Mouse (Mus musculus) brain, embryonic 14.5 days (tissue): ENCODE measurements around the gene Fam213a. TPM values are rescaled to one million over a fixed set of nuclear protein-coding genes. Genes with fewer than 3 reads are reported as not detected.

Source experiments
- DNase-seq: peaks from one replicate; pipeline ENCODE4 v3.0.0-alpha.2; 2011; ENCODE audit warnings: low read depth
- CTCF ChIP-seq: fragments of 200-500 bp; IDR thresholded peaks from 2 replicates; pipeline ENCODE4 v1.5.1; 2012; ENCODE audit warnings: inconsistent platforms, mild to moderate bottlenecking, moderate library complexity, borderline replicate concordance; ENCODE audit not compliant: insufficient read depth, insufficient read length; ENCODE audit errors: extremely low read depth
- POLR2A ChIP-seq: fragments of 200-500 bp; IDR thresholded peaks from 2 replicates; pipeline ENCODE4 v1.6.1; 2012; ENCODE audit warnings: mild to moderate bottlenecking, inconsistent platforms, borderline replicate concordance; ENCODE audit not compliant: poor library complexity, insufficient read depth, insufficient read length, severe bottlenecking; ENCODE audit errors: extremely low read depth
- polyA plus RNA-seq: library from polyadenylated mRNA; depleted of rRNA; stranded (reverse); fragments of >200 nt; gene quantifications from 2 replicates; pipeline ENCODE4 v1.2.3, GENCODE M21; 2012

Fam213a gene
- polyA plus RNA-seq, 1 experiment: 43.9 TPM

- TF ChIP-seq CTCF: no peak
- TF ChIP-seq POLR2A: no peak
These were observed 11.5 kb upstream of the Fam213a start for GRCm38 (mm10) chr14:41025087-41025486.

GRCm38 (mm10) chr14:41021246-41021645, 7.7 kb upstream of the Fam213a start:
- DNase-seq: no peak
- TF ChIP-seq CTCF (no peak), POLR2A (no peak)

More at GRCm38 (mm10) chr14:41025087-41025486, 11.5 kb upstream of the Fam213a start:
- DNase-seq: no peak

GRCm38 (mm10) chr14:41017460-41017859, 3.9 kb upstream of the Fam213a start:
- TF ChIP-seq POLR2A: no peak
- no peak for TF ChIP-seq CTCF
- no peak for DNase-seq

- no peak for DNase-seq
- no peak for TF ChIP-seq CTCF
- TF ChIP-seq POLR2A: no peak
These were observed 1.2 kb upstream of the Fam213a start for GRCm38 (mm10) chr14:41014701-41015240.

- no peak for DNase-seq
- TF ChIP-seq CTCF (no peak), POLR2A (no peak)
These were observed 445 bp downstream of the Fam213a start for GRCm38 (mm10) chr14:41013143-41013542.

- no peak for TF ChIP-seq POLR2A
- TF ChIP-seq CTCF: no peak
- DNase-seq: no peak
These were observed 1.7 kb downstream of the Fam213a start for GRCm38 (mm10) chr14:41011916-41012315.

GRCm38 (mm10) chr14:41008138-41008537, 5.5 kb downstream of the Fam213a start:
- peak; percentile 15 for DNase-seq
- TF ChIP-seq CTCF: no peak

- DNase-seq: no peak
- TF ChIP-seq POLR2A: no peak
- TF ChIP-seq CTCF: no peak
These were observed 5.9 kb downstream of the Fam213a start for GRCm38 (mm10) chr14:41007641-41008040.

GRCm38 (mm10) chr14:41006899-41007298, 6.7 kb downstream of the Fam213a start:
- TF ChIP-seq CTCF (no peak), POLR2A (no peak)
- DNase-seq: no peak

- no peak for TF ChIP-seq POLR2A
- no peak for TF ChIP-seq CTCF
- no peak for DNase-seq
These were observed 7.3 kb downstream of the Fam213a start for GRCm38 (mm10) chr14:41006263-41006662.

- no peak for DNase-seq
- no peak for TF ChIP-seq CTCF
- no peak for TF ChIP-seq POLR2A
These were observed 7.9 kb downstream of the Fam213a start for GRCm38 (mm10) chr14:41005716-41006115.
